Mouse (Mus musculus) mouse trophoblast stem cell (cell line): ENCODE data around the gene Dqx1.

Source experiments
- in situ Hi-C, 2 experiments: fragments of 300-500 bp; cut with MseI, MboI; formaldehyde crosslinking; loops; 2 replicates in 1 of 2; 3 replicates in 1 of 2; pipeline ENCODE4 v1.15.1; 2025

Dqx1 gene

DNA sequence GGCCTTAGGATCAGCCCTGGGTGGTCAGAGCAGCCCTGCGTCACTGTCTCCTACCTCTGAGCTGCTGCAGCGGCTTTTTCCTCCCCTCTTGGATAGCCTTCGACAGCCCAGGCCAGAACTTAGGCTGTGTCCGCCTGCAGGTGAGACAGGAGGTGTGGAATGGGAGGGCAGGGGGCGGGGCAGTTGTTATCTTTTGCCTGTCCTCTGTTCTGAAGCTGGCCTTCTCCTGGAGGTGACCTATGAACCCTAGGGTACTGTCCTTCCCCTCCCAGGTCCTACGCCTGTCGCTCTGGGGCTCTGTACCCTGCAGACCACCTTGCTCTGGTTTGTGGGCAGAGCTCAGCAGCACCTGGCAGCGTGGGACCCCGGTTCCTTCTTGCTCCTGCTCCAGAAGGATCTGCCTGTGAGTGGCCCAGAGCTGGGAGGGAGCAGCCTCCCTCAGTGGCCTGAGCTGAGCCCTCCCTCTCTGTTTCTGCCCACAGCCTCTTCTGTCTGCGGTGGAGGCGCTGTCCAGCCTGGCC is 45.5 kb downstream of the Dqx1 start:
- in situ Hi-C loops = no loop called here

DNA sequence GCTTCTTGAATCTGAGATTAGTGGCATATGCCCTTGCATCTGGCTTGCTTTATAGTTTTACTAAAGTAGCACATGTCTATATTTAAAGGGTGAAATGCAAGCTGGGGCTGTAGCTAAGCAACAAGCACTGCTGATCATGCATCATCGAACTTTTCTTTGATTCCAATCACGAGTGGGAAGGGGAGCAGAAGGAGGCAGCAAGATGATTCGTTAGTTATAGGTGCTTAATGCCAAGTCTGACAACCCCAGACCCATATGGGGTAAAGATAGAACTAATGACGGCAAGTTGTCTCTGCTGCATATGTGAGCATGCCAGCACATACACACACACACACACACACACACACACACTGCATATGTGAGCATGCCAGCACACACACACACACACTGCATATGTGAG is 46.5 kb downstream of the Dqx1 start:
- in situ Hi-C loops = no loop called here

DNA sequence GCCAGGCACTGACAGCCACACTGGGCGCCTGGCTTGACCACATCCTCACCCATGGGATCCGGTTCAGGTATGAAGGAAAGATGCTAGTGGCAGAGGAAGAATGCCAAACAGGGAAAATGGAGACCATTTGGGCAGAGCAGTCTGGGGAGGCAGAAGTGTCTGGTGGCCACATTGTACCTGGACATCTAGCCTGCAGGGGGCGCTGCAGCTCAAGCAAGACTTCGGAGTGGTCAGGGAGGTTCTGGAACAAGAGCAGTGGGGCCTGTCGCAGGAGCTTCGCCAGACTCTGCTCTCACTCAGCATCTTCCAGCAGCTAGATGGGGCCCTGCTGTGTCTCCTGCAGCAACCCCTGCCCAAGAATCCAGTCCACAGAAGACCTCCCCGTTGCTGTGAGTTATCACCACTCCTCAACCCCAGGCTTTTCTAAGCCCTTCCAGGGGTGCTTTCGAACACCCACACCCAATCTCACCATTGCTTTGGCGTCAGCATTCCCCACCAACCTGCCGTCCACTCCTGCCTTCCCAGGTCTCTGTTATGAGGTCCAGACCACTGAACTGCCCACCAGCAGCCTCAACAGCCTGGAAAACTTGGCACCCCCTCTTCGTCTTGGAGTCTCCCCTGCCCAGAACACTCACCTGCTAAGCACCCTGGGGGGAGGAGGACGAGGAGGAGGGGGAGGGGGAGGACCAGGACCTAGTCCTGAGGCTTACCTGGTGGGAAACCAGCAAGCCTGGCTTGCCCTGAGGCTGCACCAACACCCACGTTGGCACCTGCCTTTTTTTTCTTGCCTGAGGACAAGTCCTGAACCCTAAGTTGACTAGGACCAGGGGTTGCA is 50.1 kb downstream of the Dqx1 start:
- in situ Hi-C loops = no loop called here

DNA sequence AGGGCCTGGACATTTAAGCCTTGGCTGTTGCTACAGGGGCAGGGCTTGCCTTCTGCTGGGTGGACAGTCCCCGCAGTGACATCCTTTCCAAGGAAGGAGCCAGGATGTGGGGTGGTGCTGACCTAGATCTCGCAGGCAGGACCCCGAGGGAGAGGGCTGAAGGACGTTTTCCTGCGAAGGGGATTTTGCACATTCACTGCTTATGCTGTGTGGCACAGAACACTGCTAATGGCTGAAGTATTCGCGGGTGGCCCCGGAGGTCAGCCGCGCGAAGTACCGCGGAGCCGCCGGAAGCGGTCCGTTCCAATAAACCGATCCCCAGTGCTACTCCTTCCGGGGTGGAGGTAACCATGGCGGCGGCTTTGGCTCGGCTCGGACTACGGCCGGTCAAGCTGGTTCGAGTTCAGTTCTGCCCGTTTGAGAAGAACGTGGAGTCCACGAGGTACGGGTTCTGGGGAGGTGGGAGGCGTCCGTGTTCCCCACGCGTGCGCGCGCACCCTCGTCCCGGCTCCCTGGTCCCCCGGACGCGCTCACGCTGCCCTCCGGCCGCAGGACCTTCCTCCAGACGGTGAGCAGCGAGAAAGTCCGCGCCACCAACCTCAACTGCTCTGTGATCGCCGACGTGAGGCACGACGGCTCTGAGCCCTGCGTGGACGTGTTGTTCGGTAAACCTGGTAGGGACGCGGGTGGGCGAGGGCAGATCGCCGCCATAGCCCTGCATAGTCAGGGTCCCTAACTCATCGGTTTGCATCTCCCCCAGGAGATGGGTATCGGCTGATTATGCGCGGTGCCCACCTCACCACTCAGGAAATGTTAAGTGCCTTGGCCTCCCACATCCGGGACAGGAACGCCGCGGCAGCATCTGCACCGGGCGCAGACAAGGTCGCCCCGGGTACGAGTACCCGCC is 51.4 kb downstream of the Dqx1 start, which contains the start of gene Mrpl53:
TSS of gene Mrpl53 (plus strand) at position 279 of the 907 bp plus-strand sequence.
- in situ Hi-C loops = no loop called here

DNA sequence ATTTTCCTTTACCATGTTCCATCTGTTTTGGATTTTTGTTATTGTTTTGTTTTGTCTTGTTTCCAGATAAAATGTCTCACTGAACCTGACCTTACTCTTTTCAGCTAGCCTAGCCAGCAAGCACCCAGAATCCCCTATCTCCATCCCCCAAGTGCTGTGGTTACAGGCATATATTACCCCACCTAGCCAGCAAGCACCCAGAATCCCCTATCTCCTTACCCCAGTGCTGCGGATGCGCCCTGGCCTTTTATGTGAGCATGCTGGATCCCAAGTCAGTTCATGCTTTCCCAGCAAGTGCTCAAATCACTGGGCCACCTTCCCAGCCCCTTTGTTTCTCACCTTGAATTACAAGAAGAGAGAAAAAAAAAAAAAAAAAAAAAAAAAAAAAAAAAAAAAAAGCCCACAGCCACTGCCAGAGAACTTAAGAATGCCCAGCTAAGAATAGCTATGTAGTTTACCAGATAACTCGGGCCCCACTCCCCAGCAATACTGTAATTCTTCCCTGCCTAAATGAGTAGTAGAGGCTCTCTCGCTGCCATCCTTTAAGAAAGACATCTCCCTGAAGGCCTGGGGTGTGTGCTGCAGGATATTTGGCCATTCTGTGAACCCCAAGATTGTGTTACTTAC is 54.0 kb downstream of the Dqx1 start:
- in situ Hi-C loops = no loop called here

DNA sequence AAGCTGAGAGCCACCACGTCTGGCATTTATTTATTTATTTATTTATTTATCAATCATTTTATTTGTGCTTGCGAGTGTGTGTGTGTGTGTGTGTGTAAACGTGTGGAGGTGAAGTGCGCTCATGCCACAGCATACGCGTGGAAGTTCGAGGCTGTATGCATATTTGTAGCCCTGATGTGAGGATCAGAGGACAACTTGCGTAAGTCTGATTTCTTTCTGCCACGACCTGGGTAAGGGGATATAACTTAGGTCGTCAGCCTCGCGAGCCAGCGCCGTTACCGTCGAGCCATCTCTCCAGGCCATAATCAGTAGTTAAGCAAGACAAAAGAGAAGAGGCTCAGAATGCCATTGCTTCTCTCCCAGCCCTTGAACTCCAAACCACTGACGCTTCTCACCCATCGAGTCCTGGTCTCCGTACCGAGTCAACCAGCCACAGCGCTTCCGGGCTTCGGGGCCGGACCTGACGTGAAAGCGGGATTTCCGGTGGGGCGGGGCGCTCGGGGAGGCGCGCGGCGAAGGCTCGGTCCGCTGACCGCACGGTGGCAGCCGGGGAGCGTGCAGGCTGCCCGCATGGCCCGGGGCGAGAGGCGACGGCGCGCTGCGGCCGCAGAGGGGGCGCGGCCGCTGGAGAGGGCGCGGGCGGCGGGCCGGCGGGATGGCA is 57.5 kb downstream of the Dqx1 start, which contains the start of gene Mogs:
TSS of gene Mogs (plus strand) at position 486 of the 661 bp plus-strand sequence.
- in situ Hi-C loops = no loop called here

DNA sequence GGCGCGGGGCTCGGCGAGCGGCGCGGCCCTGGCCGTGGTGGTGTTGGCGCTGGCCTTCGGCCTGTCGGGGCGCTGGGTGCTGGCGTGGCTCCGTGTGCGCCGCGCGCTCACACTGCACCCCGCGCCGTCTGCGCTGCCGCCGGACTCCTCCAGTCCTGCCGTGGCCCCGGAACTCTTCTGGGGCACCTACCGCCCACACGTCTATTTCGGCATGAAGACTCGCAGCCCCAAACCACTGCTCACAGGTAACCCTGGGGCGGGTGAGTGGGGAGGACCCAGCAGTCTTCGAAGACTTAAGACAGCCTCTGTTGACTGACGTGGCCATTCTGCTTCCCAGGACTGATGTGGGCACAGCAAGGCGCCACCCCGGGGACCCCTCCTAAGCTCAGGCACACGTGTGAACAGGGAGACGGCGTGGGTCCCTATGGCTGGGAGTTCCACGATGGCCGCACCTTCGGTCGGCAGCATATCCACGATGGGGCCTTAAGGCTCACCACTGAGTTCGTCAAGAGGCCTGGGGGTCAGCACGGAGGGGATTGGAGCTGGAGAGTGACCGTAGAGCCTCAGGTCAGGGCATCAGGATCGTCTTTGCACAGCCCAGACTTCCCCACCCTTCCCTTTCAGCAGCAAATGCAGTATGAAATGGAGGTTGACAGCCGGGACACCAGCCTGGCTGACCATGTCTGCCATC is 58.2 kb downstream of the Dqx1 start:
- in situ Hi-C loops = no loop called here

DNA sequence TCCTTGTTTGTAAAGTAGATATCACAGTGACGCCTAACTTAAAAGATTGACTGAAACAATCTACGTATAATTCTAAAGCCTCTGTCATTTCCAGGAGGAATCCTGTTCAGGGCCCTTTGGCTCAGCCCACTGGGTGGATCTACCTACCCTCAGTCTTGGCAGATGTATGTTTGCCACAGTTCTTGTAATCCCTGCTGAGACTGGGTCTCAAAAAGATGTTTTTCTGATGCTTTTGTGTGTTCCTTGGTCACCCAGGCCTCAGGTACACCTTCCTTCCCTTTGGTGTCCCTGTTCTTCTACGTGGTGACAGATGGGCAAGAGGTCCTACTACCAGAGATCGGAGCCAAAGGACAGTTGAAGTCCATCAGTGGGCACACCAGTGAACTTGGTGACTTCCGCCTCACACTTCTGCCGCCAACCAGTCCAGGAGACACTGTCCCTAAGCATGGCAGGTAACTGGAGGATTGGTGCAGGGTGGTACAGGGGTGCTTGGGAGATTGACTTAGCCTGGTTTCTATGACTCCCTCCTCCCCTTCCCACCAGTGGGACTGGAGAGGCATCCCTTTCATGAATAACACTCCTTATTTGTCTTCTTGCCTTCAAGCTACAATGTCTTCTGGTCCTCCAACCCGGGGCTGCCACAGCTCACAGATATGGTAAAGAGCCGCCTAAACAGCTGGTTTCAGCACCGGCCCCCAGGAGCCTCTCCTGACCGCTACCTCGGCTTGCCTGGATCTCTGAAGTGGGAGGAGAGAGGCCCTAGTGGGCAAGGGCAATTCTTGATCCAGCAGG is 58.9 kb downstream of the Dqx1 start:
- in situ Hi-C loops = no loop called here
